Mouse (Mus musculus): ENCODE data around the gene Lpcat3.

- peak; percentile 63 for TF ChIP-seq CTCF (IDR thresholded peaks at IDR 0.05; ENCODE audit: low read depth)
- TF ChIP-seq EP300 (IDR thresholded peaks at IDR 0.05; ENCODE audit: low read depth): no peak
Measured at GRCm38 (mm10) chr6:124716864-124717490, 54.1 kb downstream of the Lpcat3 start.
